Mouse (Mus musculus): ENCODE results near the gene Acbd6. TPM values are rescaled to one million over a fixed set of nuclear protein-coding genes. Genes with fewer than 3 reads are reported as not detected.

Gene Acbd6
- polyA plus RNA-seq, 1 experiment from 2014 or later: 101 TPM

DNA sequence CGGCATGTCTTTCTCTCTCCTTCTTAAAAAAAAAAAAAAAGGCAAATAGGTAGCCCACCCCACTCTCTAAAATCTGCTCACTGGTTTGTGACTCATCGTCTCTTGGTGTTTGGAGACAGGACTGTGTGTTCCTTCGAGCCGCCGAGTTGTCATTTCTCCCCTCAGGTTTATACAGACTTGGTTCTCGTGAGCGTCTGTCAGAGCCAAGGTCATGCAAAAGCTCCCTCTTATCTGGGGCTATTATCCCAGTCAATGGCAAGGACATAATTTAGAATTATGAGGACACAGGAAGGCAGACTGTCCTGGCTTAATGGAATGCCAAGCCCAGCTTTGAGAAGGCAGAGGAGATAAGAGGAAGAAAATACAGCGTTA is 30.1 kb upstream of the Acbd6 start:
- H3K27ac ChIP-seq (ENCODE audit: low read depth, low read length): no peak overlapping the region

DNA sequence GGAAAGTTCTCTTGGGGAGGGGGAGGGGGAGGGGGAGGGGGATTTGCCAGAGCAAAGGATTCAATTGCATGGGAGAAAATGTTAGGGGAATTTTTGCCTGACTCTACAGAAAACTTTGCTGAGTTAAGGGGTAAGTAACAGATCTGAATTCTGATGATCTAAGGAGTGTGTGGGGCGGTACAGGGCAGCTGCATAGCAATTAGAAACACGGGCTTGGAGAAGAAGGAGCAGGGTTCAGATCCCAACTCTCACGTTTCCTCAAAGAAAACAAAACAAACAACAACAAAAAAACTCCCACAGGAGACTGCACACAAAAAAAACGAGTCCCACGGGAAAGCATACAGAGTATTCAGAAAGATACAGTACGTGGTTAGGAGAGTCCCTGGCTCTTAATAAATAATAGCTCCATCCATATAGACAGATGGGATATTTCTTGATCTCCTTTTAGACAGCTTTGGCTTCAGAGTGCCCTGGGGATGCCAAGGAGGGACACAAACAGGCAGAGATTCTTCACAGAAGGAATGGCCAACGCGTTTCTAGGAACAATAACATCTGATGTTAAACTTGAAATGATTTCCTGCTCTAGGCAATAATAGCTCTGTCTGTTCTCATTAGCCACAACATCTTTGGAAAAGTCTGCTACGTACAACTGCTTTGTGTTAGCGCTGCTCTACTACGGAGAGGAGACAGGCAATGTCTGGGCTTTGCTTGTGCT is 29.4 kb upstream of the Acbd6 start:
- H3K4me3 ChIP-seq (ENCODE audit: low read length): no peak overlapping the region
- H3K27me3 ChIP-seq (replicated peaks; ENCODE audit: control insufficient read depth, insufficient read depth, low read length): no peaks in the 10 kb centered on the region
- H3K4me1 ChIP-seq (ENCODE audit: control insufficient read depth, insufficient read depth, low read depth, low read length): peaks cover 10% of the 10 kb centered on the region
- no peak overlapping the region for H3K9ac ChIP-seq (ENCODE audit: low read depth, low read length)
- 17% methylated on average over 11 of the region's 11 CpGs for WGBS
- 0 out of 2 replicates have a peak, but pooled peaks have one; percentile 9 for ATAC-seq
- H3K4me2 ChIP-seq (ENCODE audit: low read length): no peak overlapping the region
- H3K27ac ChIP-seq (ENCODE audit: low read depth, low read length): no peak overlapping the region
- H3K9me3 ChIP-seq (ENCODE audit: control insufficient read depth, low read length): no peaks in the 10 kb centered on the region
- no peaks in the 10 kb centered on the region for H3K36me3 ChIP-seq (ENCODE audit: control insufficient read depth, insufficient read depth, low read length)

More for the DNA sequence above, 30.1 kb upstream of the Acbd6 start:
- no peaks in the 10 kb centered on the region for H3K27me3 ChIP-seq (replicated peaks; ENCODE audit: control insufficient read depth, insufficient read depth, low read length)
- peaks cover 10% of the 10 kb centered on the region for H3K4me1 ChIP-seq (ENCODE audit: control insufficient read depth, insufficient read depth, low read depth, low read length)
- 28% methylated on average over 8 of the region's 8 CpGs for WGBS
- no peak overlapping the region for H3K4me3 ChIP-seq (ENCODE audit: low read length)
- H3K36me3 ChIP-seq (ENCODE audit: control insufficient read depth, insufficient read depth, low read length): no peaks in the 10 kb centered on the region
- no peak overlapping the region for H3K4me2 ChIP-seq (ENCODE audit: low read length)
- no peaks in the 10 kb centered on the region for H3K9me3 ChIP-seq (ENCODE audit: control insufficient read depth, low read length)
- no peak overlapping the region for H3K9ac ChIP-seq (ENCODE audit: low read depth, low read length)
- ATAC-seq: 0 out of 2 replicates have a peak, but pooled peaks have one; percentile 24

DNA sequence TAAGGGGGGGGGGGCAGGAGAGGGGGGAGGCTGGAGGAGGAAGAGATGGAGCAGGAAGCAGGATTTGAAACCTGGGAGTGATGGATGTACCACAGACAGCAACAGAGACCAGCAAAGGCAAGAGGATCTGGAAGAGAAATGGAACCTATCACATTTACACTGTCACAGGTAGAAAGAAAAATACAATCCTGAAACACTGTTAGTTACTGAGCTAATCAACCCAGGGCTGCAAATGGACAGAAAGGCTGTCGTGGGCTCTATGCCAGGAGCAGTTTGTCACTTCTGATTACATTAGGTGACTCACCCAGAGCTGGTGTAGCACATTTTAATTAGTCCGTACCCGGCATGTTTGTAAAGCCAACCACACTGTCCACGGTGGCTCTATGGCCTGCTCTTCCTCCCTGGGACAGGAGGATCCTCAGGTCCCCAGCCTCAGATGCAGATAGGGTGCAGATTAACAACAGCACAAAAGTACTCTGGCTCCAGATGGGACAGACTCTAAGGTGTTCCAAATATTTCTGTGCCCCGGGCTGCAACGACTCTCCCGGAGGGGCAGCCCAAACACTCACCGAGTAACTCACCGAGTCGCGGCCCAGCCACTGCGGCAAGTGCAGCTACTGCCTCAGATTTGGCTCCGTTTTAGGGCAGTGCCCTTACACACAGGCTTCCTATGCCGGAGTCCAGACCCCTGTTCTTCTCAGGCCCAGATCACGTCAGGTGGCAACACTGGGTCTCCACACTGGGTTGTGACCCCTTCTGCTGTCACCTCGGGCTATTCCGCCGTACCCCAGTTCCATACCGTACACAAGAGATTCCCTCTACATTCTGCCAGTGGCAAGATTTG is 28.6 kb upstream of the Acbd6 start:
- Histone ChIP-seq H3K4me2 (ENCODE audit: low read length) (no peak overlapping the region), H3K36me3 (ENCODE audit: control insufficient read depth, insufficient read depth, low read length) (no peaks in the 10 kb centered on the region), H3K4me3 (ENCODE audit: low read length) (no peak overlapping the region), H3K4me1 (ENCODE audit: control insufficient read depth, insufficient read depth, low read depth, low read length) (peaks cover 10% of the 10 kb centered on the region), H3K27ac (ENCODE audit: low read depth, low read length) (no peak overlapping the region), H3K27me3 (replicated peaks; ENCODE audit: control insufficient read depth, insufficient read depth, low read length) (no peaks in the 10 kb centered on the region), H3K9me3 (ENCODE audit: control insufficient read depth, low read length) (no peaks in the 10 kb centered on the region), H3K9ac (ENCODE audit: low read depth, low read length) (no peak overlapping the region)
- WGBS: 66% methylated on average over 19 of the region's 19 CpGs
- peak; percentile 59; the same call in 1 of the 2 replicates for ATAC-seq

DNA sequence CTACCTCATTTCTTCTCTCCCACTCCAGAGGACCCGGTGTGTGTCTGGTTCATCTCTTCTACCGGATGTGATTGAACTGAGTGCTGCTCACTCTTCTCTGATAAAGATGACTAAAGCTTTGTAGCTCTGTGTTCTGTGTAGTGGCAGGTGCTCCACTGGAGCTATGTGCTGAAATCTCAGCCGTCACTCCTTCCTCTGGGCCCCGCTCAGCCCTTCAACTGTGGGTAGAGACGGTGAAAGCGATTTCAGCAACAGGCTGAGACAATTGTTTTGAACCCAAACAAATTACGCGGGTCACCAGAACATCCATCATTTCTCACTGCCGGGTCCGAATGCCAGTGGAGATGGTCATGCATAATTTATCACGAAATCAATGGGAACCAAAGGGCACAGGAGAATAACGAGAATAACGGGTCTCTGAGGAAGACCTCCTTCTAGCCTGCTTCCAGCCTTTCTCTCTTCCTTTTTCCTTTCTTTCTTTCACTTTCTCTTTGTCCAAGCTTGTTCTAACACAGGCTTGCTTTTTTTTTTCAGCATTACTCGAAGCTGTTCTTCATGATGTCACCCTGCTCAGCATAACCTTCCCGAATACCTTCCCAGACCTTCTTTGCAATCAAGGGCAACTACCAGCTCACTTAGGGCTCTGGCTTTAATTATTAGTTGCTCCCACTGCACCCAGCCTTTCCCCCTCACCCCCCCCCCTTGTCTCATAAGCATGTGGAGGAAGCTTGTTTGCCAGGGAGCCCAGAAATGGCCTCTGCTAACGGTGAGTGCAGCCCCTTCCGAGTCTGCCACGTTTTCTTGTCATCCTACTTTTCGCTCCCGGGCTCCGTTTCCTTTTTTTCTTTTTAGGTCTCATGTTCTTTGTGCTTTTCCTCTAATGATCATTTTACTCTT is 27.1 kb upstream of the Acbd6 start:
- H3K9ac ChIP-seq (ENCODE audit: low read depth, low read length): no peak overlapping the region; the same call in 1 of the 2 replicates
- no peaks in the 10 kb centered on the region for H3K36me3 ChIP-seq (ENCODE audit: control insufficient read depth, insufficient read depth, low read length)
- ATAC-seq: no peak
- H3K9me3 ChIP-seq (ENCODE audit: control insufficient read depth, low read length): no peaks in the 10 kb centered on the region
- H3K4me3 ChIP-seq (ENCODE audit: low read length): no peak overlapping the region
- H3K27ac ChIP-seq (ENCODE audit: low read depth, low read length): no peak overlapping the region
- WGBS: 24% methylated on average over 21 of the region's 21 CpGs
- peak overlapping the region; percentile 20 for H3K4me2 ChIP-seq (ENCODE audit: low read length)
- peaks cover 10% of the 10 kb centered on the region for H3K4me1 ChIP-seq (ENCODE audit: control insufficient read depth, insufficient read depth, low read depth, low read length)
- no peaks in the 10 kb centered on the region for H3K27me3 ChIP-seq (replicated peaks; ENCODE audit: control insufficient read depth, insufficient read depth, low read length)

DNA sequence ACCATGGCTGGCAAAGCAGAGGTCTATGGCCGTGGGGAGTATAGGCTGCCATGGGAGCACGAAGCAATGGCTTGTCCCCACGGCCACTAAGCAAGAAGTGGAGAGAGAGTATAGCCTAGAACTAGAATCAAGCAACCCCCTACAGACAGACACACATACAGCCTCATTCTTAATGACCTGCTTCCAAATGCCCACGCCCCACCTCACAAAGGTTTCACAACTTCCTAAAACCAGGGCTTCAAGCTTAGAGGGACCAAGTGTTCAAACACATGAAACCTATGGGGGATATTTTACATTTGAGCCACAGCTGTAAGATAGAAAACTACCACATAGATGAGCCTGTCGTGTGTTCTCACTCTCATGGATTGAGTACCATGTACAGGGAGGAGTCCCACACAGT is 25.5 kb upstream of the Acbd6 start:
- 89% methylated on average over 5 of the region's 5 CpGs for WGBS
- no peak for ATAC-seq
- no peak overlapping the region for H3K4me2 ChIP-seq (ENCODE audit: low read length)

DNA sequence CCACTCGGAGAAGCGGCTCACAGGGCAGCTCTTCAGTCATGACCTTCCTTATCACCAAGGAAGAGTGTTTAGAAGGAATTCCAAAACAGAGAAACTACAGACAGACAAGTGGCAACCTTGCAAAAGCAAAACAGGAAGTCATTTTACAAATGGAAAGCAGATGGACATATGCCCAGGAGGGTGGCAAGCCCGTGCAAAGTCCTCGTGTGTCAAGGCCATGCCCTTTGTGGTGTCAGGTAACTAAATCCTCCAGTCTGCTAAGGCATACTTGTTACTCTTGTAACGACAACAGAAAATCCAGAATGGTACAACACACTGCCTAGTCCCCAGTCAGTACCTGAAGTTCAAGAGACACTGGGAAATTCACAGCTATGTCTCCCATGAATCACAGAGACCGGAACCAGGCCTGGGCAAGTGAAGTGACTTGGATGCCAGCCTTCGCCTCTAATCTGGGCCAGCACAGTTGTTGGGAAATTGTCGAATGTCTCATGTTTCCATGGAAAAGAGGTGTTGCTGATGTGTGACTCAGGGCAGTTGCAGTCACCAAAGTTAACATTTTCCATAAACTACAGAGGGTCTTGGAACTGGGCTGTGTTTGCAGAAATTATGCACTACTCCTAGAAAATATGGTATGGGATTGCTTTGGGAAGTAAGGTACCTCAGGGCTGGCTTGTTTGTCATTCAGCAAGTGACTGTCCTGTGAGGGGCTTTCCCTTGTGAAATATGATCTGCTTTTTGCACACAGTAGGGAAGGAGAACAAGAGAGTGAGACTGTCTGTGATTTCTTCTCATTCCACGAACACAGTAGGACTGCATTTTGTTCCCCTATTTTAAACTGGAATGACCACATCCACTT is 24.9 kb upstream of the Acbd6 start:
- no peaks in the 10 kb centered on the region for H3K27me3 ChIP-seq (replicated peaks; ENCODE audit: control insufficient read depth, insufficient read depth, low read length)
- no peaks in the 10 kb centered on the region for H3K36me3 ChIP-seq (ENCODE audit: control insufficient read depth, insufficient read depth, low read length)
- H3K9me3 ChIP-seq (ENCODE audit: control insufficient read depth, low read length): no peaks in the 10 kb centered on the region
- H3K27ac ChIP-seq (ENCODE audit: low read depth, low read length): no peak overlapping the region
- ATAC-seq: no peak
- H3K9ac ChIP-seq (ENCODE audit: low read depth, low read length): no peak overlapping the region
- H3K4me2 ChIP-seq (ENCODE audit: low read length): no peak overlapping the region
- WGBS: 77% methylated on average over 9 of the region's 9 CpGs
- no peak overlapping the region for H3K4me3 ChIP-seq (ENCODE audit: low read length)
- peaks cover 6% of the 10 kb centered on the region for H3K4me1 ChIP-seq (ENCODE audit: control insufficient read depth, insufficient read depth, low read depth, low read length)

More for the DNA sequence above, 25.5 kb upstream of the Acbd6 start:
- no peak overlapping the region for H3K4me3 ChIP-seq (ENCODE audit: low read length)
- H3K9me3 ChIP-seq (ENCODE audit: control insufficient read depth, low read length): no peaks in the 10 kb centered on the region
- H3K9ac ChIP-seq (ENCODE audit: low read depth, low read length): no peak overlapping the region
- H3K27ac ChIP-seq (ENCODE audit: low read depth, low read length): no peak overlapping the region
- H3K27me3 ChIP-seq (replicated peaks; ENCODE audit: control insufficient read depth, insufficient read depth, low read length): no peaks in the 10 kb centered on the region
- H3K4me1 ChIP-seq (ENCODE audit: control insufficient read depth, insufficient read depth, low read depth, low read length): peaks cover 10% of the 10 kb centered on the region
- no peaks in the 10 kb centered on the region for H3K36me3 ChIP-seq (ENCODE audit: control insufficient read depth, insufficient read depth, low read length)

DNA sequence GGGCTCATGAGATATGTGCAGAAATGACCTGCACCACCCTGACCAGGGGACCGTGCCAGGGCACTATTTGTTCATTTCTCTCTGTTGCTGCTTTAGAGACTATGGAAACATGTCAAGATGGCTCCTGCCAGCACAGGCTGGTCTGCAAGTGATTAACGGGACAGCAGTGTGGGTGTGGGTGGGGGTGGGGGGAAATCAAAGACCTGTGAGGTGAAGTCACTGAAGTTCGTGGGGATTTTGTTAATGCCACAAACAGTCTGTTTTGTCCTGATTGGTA is 24.3 kb upstream of the Acbd6 start:
- H3K4me1 ChIP-seq (ENCODE audit: control insufficient read depth, insufficient read depth, low read depth, low read length): peaks cover 5% of the 10 kb centered on the region; the same call in 1 of the 2 replicates
- no peak overlapping the region for H3K4me3 ChIP-seq (ENCODE audit: low read length)
- no peaks in the 10 kb centered on the region for H3K27me3 ChIP-seq (replicated peaks; ENCODE audit: control insufficient read depth, insufficient read depth, low read length)
- H3K27ac ChIP-seq (ENCODE audit: low read depth, low read length): no peak overlapping the region
- H3K4me2 ChIP-seq (ENCODE audit: low read length): no peak overlapping the region
- no peaks in the 10 kb centered on the region for H3K36me3 ChIP-seq (ENCODE audit: control insufficient read depth, insufficient read depth, low read length)
- H3K9me3 ChIP-seq (ENCODE audit: control insufficient read depth, low read length): no peaks in the 10 kb centered on the region
- no peak overlapping the region for H3K9ac ChIP-seq (ENCODE audit: low read depth, low read length)
- WGBS: 85% methylated on average over 3 of the region's 3 CpGs
- ATAC-seq: no peak

DNA sequence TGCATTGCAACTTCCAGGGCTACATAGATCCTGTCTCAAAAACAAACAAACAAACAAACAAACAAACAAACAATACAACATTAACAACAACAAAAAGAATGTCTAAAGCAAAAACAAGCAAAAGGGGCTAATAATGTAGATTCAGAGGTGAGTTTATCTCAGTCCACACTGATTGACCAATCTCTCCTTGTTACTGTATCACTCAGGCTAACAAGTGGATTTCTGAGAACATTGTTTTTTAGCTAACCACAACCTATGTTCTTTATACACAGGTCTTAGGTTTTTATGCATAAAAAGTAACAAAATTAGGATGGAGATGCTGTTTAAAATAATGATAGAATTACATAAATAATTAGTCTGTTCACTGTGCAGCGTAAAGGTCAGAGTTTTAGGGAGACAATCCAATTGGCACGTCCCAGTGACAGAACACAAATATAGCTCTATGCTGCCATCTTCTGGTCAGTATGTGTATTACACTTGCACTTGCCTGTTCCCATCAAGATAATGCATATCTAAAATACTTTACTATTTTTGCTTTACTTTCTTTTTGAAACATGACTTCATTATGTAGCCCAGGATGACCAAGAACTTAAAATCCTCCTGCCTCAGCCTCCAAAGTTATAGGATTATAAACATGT is 20.8 kb upstream of the Acbd6 start:
- no peak overlapping the region for H3K4me3 ChIP-seq (ENCODE audit: low read length)
- ATAC-seq: peak; percentile 54; the same call in 1 of the 2 replicates
- no peaks in the 10 kb centered on the region for H3K36me3 ChIP-seq (ENCODE audit: control insufficient read depth, insufficient read depth, low read length)
- H3K9ac ChIP-seq (ENCODE audit: low read depth, low read length): no peak overlapping the region
- H3K4me1 ChIP-seq (ENCODE audit: control insufficient read depth, insufficient read depth, low read depth, low read length): no peaks in the 10 kb centered on the region
- no peak overlapping the region for H3K4me2 ChIP-seq (ENCODE audit: low read length)
- 3% methylated on average over 2 of the region's 2 CpGs for WGBS
- no peaks in the 10 kb centered on the region for H3K9me3 ChIP-seq (ENCODE audit: control insufficient read depth, low read length)
- no peak overlapping the region for H3K27ac ChIP-seq (ENCODE audit: low read depth, low read length)
- no peaks in the 10 kb centered on the region for H3K27me3 ChIP-seq (replicated peaks; ENCODE audit: control insufficient read depth, insufficient read depth, low read length)
